Mouse (Mus musculus): ENCODE results near the gene Clec2e.

The Clec2e gene

DNA sequence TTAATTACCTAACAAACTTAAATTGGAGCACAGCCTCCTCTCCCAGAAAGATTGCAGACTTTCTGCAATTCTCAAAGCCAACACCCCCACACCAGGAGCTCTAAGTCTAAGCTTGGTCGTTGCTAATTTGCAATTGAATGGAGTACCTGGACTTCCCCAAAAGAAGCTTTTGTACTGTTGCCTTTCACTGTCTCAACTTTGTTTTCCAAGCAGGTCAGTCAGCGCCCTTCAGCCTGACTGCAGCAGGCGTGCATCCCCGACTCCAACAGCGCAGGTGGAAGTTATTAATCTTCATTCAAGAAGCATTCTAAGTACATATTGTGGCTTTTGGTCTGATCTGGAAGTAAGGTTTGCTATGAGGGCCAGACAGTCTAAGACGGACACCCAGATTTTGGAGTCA, 15.6 kb downstream of the Clec2e start:
- Histone ChIP-seq H3K27me3 (ENCODE audit: insufficient read depth, low read length) (no peaks in the 10 kb centered on the region), H3K4me3 (replicated peaks; ENCODE audit: low read length) (no peak overlapping the region), H3K36me3 (ENCODE audit: insufficient read depth, low read length) (no peaks in the 10 kb centered on the region), H3K9me3 (ENCODE audit: low read length) (peaks cover 51% of the 10 kb centered on the region), H3K4me1 (replicated peaks; ENCODE audit: low read depth, low read length) (no peaks in the 10 kb centered on the region)
- TF ChIP-seq CTCF (conservative IDR thresholded peaks at IDR 0.05; ENCODE audit: low read length) = no peak
- TF ChIP-seq POU5F1 (IDR thresholded peaks at IDR 0.05; ENCODE audit: borderline replicate concordance, low read length) = no peak
- no peak for TF ChIP-seq NANOG (IDR thresholded peaks at IDR 0.05; ENCODE audit: borderline replicate concordance, low read length)

- no peak for TF ChIP-seq CTCF (conservative IDR thresholded peaks at IDR 0.05; ENCODE audit: low read length)
- TF ChIP-seq POU5F1 (IDR thresholded peaks at IDR 0.05; ENCODE audit: borderline replicate concordance, low read length) = no peak
- TF ChIP-seq NANOG (IDR thresholded peaks at IDR 0.05; ENCODE audit: borderline replicate concordance, low read length) = no peak
- H3K4me1 ChIP-seq (replicated peaks; ENCODE audit: low read depth, low read length) = no peaks in the 10 kb centered on the region
- no peak overlapping the region for H3K4me3 ChIP-seq (replicated peaks; ENCODE audit: low read length)
- H3K9me3 ChIP-seq (ENCODE audit: low read length) = peaks cover 32% of the 10 kb centered on the region
- 0 out of 2 replicates have a peak, but pooled peaks cover 5% of the 10 kb centered on the region for H3K36me3 ChIP-seq (ENCODE audit: insufficient read depth, low read length)
- no peaks in the 10 kb centered on the region for H3K27me3 ChIP-seq (ENCODE audit: insufficient read depth, low read length)
Measured at GRCm38 (mm10) chr6:129066986-129067385, 33.7 kb downstream of the Clec2e start.

DNA sequence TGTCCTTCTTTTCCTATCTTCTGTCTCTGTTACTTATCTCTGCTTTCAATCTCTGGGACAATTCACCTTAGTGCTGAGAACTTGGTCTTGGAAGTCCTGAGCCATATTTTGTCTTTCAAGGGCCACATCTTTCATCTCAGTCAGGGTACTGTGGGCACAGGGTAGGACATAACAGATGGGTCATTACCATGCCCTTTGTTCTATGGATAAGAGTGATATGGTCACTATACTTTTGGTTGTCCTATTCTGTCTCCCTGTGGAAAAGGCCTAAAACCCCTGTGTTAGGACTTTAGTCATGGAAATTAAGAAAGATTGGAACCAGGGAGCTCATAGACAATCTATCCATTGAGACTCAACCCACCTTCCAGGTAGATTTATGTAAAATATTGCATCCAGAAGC, 34.2 kb downstream of the Clec2e start:
- Histone ChIP-seq H3K27me3 (ENCODE audit: insufficient read depth, low read length) (no peaks in the 10 kb centered on the region), H3K4me3 (replicated peaks; ENCODE audit: low read length) (no peak overlapping the region), H3K36me3 (ENCODE audit: insufficient read depth, low read length) (0 out of 2 replicates have a peak, but pooled peaks cover 5% of the 10 kb centered on the region), H3K9me3 (ENCODE audit: low read length) (peaks cover 32% of the 10 kb centered on the region), H3K4me1 (replicated peaks; ENCODE audit: low read depth, low read length) (no peaks in the 10 kb centered on the region)
- TF ChIP-seq NANOG (IDR thresholded peaks at IDR 0.05; ENCODE audit: borderline replicate concordance, low read length) (no peak), CTCF (conservative IDR thresholded peaks at IDR 0.05; ENCODE audit: low read length) (no peak), POU5F1 (IDR thresholded peaks at IDR 0.05; ENCODE audit: borderline replicate concordance, low read length) (no peak)

GRCm38 (mm10) chr6:129065857-129066256, 34.9 kb downstream of the Clec2e start:
- Histone ChIP-seq H3K36me3 (ENCODE audit: insufficient read depth, low read length) (0 out of 2 replicates have a peak, but pooled peaks cover 5% of the 10 kb centered on the region), H3K4me3 (replicated peaks; ENCODE audit: low read length) (no peak overlapping the region), H3K4me1 (replicated peaks; ENCODE audit: low read depth, low read length) (no peaks in the 10 kb centered on the region), H3K9me3 (ENCODE audit: low read length) (peaks cover 26% of the 10 kb centered on the region), H3K27me3 (ENCODE audit: insufficient read depth, low read length) (no peaks in the 10 kb centered on the region)
- no peak for TF ChIP-seq POU5F1 (IDR thresholded peaks at IDR 0.05; ENCODE audit: borderline replicate concordance, low read length)
- TF ChIP-seq CTCF (conservative IDR thresholded peaks at IDR 0.05; ENCODE audit: low read length) = no peak
- TF ChIP-seq NANOG (IDR thresholded peaks at IDR 0.05; ENCODE audit: borderline replicate concordance, low read length) = no peak

DNA sequence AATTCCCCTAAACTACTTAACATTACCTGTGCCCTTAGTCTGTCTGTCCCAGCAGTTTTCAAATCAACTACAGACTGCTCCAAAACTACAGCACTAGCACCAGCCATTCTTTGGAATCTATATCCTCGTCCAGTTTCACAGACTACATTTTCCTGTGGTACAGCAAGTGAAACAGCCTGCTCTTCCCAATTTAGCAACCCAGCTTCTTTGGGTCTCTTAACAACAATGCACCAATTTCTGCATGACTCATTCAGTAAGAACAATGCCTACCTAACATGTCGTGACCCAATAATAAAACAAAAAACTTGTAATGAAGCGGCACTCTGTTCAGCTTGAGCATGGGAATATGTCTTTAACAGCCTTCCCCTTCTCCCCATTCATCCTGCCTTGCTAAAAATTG, 35.3 kb downstream of the Clec2e start:
- H3K4me1 ChIP-seq (replicated peaks; ENCODE audit: low read depth, low read length) = no peaks in the 10 kb centered on the region
- H3K4me3 ChIP-seq (replicated peaks; ENCODE audit: low read length) = no peak overlapping the region
- H3K36me3 ChIP-seq (ENCODE audit: insufficient read depth, low read length) = 0 out of 2 replicates have a peak, but pooled peaks cover 5% of the 10 kb centered on the region
- peaks cover 26% of the 10 kb centered on the region for H3K9me3 ChIP-seq (ENCODE audit: low read length)
- H3K27me3 ChIP-seq (ENCODE audit: insufficient read depth, low read length) = no peaks in the 10 kb centered on the region
- TF ChIP-seq POU5F1 (IDR thresholded peaks at IDR 0.05; ENCODE audit: borderline replicate concordance, low read length) (no peak), NANOG (IDR thresholded peaks at IDR 0.05; ENCODE audit: borderline replicate concordance, low read length) (no peak), CTCF (conservative IDR thresholded peaks at IDR 0.05; ENCODE audit: low read length) (no peak)

DNA sequence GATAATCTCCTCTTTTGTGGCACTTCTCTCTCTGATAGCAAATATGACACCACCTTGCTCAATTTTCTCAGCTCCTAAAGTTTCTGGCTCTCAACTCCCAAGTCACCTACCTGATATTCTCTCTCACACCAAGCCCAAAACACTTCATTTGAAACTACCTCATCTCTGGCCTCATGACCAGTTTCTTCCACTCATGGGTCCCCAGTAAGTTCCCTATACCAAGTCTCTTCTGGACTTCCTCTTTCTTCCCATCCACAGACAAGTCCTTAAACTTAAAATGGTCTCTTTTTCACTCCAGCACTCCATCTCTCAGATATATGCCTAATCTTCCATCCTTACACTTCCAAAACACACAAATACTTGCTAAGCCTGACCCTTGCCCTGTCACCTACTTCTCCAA, 42.7 kb downstream of the Clec2e start:
- no peaks in the 10 kb centered on the region for H3K27me3 ChIP-seq (ENCODE audit: insufficient read depth, low read length)

GRCm38 (mm10) chr6:129056237-129056636, 44.5 kb downstream of the Clec2e start:
- no peaks in the 10 kb centered on the region for H3K36me3 ChIP-seq (ENCODE audit: insufficient read depth, low read length)
- H3K4me1 ChIP-seq (replicated peaks; ENCODE audit: low read depth, low read length) = no peaks in the 10 kb centered on the region
- H3K9me3 ChIP-seq (ENCODE audit: low read length) = peaks cover 10% of the 10 kb centered on the region
- H3K27me3 ChIP-seq (ENCODE audit: insufficient read depth, low read length) = no peaks in the 10 kb centered on the region
- TF ChIP-seq POU5F1 (IDR thresholded peaks at IDR 0.05; ENCODE audit: borderline replicate concordance, low read length) (no peak), CTCF (conservative IDR thresholded peaks at IDR 0.05; ENCODE audit: low read length) (no peak), NANOG (IDR thresholded peaks at IDR 0.05; ENCODE audit: borderline replicate concordance, low read length) (no peak)
- H3K4me3 ChIP-seq (replicated peaks; ENCODE audit: low read length) = no peak overlapping the region

More for the DNA sequence above, 42.7 kb downstream of the Clec2e start:
- no peaks in the 10 kb centered on the region for H3K36me3 ChIP-seq (ENCODE audit: insufficient read depth, low read length)
- no peak overlapping the region for H3K4me3 ChIP-seq (replicated peaks; ENCODE audit: low read length)
- TF ChIP-seq POU5F1 (IDR thresholded peaks at IDR 0.05; ENCODE audit: borderline replicate concordance, low read length) (no peak), CTCF (conservative IDR thresholded peaks at IDR 0.05; ENCODE audit: low read length) (no peak), NANOG (IDR thresholded peaks at IDR 0.05; ENCODE audit: borderline replicate concordance, low read length) (no peak)
- H3K9me3 ChIP-seq (ENCODE audit: low read length) = peaks cover 10% of the 10 kb centered on the region
- H3K4me1 ChIP-seq (replicated peaks; ENCODE audit: low read depth, low read length) = no peaks in the 10 kb centered on the region

DNA sequence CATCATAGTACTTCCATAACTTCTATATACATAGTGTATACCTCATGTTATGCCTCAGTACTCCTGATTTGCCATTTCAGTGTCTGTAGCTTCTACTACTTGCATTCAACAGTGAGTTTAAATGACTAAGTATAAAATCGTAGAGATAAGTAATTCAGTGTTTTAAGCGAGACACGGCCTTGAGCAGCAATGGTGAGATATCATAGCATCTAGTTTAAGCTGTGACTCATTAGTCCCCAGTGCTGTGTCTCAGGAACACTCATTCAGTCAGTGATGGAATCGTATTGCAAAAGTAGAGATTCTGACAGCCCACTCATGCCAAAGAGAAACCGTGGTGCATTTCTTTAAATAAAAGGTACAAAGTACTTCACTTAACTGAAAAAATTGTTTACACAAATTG, 49.0 kb downstream of the Clec2e start:
- Histone ChIP-seq H3K36me3 (ENCODE audit: insufficient read depth, low read length) (no peaks in the 10 kb centered on the region), H3K27me3 (ENCODE audit: insufficient read depth, low read length) (no peaks in the 10 kb centered on the region), H3K9me3 (ENCODE audit: low read length) (no peaks in the 10 kb centered on the region), H3K4me1 (replicated peaks; ENCODE audit: low read depth, low read length) (no peaks in the 10 kb centered on the region), H3K4me3 (replicated peaks; ENCODE audit: low read length) (no peak overlapping the region)
- TF ChIP-seq CTCF (conservative IDR thresholded peaks at IDR 0.05; ENCODE audit: low read length) = no peak
- no peak for TF ChIP-seq NANOG (IDR thresholded peaks at IDR 0.05; ENCODE audit: borderline replicate concordance, low read length)
- no peak for TF ChIP-seq POU5F1 (IDR thresholded peaks at IDR 0.05; ENCODE audit: borderline replicate concordance, low read length)

- no peak for TF ChIP-seq CTCF (conservative IDR thresholded peaks at IDR 0.05; ENCODE audit: low read length)
- no peak for TF ChIP-seq NANOG (IDR thresholded peaks at IDR 0.05; ENCODE audit: borderline replicate concordance, low read length)
- TF ChIP-seq POU5F1 (IDR thresholded peaks at IDR 0.05; ENCODE audit: borderline replicate concordance, low read length) = no peak
- Histone ChIP-seq H3K9me3 (ENCODE audit: low read length) (no peaks in the 10 kb centered on the region), H3K27me3 (ENCODE audit: insufficient read depth, low read length) (no peaks in the 10 kb centered on the region), H3K4me1 (replicated peaks; ENCODE audit: low read depth, low read length) (no peaks in the 10 kb centered on the region), H3K4me3 (replicated peaks; ENCODE audit: low read length) (no peak overlapping the region), H3K36me3 (ENCODE audit: insufficient read depth, low read length) (no peaks in the 10 kb centered on the region)
Measured at GRCm38 (mm10) chr6:129051086-129051485, 49.6 kb downstream of the Clec2e start.

Measured in E14TG2a.4 (cell line).